Mouse (Mus musculus): Measurements from ENCODE around the gene Tmem37. TPM values are rescaled to one million over a fixed set of nuclear protein-coding genes. Genes with fewer than 3 reads are reported as not detected.

The Tmem37 gene
- polyA plus RNA-seq, 1 experiment: 80.4 TPM

DNA sequence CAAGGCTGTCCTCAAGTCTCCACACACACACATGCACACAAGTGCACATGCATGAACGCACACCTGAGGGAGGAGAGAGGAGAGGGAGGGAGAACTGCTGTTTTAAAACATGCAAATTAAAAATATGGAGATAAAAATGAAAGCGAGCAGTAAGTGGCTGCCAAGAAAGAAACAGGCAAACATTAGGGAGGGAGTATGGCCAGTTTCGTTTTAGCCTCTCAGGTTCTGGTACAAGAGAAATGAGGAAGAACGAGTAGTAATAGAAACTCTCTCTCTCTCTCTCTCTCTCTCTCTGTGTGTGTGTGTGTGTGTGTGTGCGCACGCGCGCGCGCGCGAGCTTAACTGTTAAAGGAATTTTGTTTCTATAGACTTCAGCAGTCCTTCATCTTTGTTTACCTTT is 54.4 kb downstream of the Tmem37 start:
- H3ac ChIP-seq (ENCODE audit: control insufficient read depth, insufficient read length): no peak overlapping the region
- peaks cover 8% of the 10 kb centered on the region for H3K27me3 ChIP-seq (ENCODE audit: control insufficient read depth, insufficient read depth, insufficient read length)
- no peak for TF ChIP-seq SRF (IDR thresholded peaks at IDR 0.05; ENCODE audit: control insufficient read depth, insufficient read length, low read depth)
- no peak for TF ChIP-seq USF1 (IDR thresholded peaks at IDR 0.05; ENCODE audit: low read depth)
- H3K4me2 ChIP-seq (ENCODE audit: low read depth): no peak overlapping the region
- H3K36me3 ChIP-seq (ENCODE audit: control insufficient read depth, insufficient read depth): no peaks in the 10 kb centered on the region
- H3K79me2 ChIP-seq (ENCODE audit: control insufficient read depth, insufficient read depth): no peaks in the 10 kb centered on the region
- no peak overlapping the region for H3K4me3 ChIP-seq

DNA sequence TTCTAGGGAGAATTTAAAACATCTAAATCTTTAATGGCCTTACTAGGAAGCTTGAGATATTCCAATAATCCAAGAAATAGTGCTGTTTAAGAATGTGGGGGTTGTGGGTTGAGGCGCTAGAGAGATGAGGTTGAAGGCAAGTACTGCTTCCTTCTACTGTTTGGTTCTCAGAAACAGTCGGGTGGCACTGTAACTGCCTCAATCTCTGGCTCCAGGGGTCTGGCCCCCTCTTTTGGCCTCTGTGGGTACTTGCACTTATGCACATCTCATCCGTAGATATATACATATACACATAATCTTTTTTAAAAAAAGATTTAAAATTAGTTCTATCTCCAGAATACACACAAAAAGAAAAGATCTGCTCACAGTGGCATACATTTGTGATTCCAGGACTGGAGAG is 55.0 kb downstream of the Tmem37 start:
- Histone ChIP-seq H3K4me3 (no peak overlapping the region), H3K36me3 (ENCODE audit: control insufficient read depth, insufficient read depth) (no peaks in the 10 kb centered on the region), H3ac (ENCODE audit: control insufficient read depth, insufficient read length) (no peak overlapping the region), H3K4me2 (ENCODE audit: low read depth) (no peak overlapping the region), H3K79me2 (ENCODE audit: control insufficient read depth, insufficient read depth) (no peaks in the 10 kb centered on the region), H3K27me3 (ENCODE audit: control insufficient read depth, insufficient read depth, insufficient read length) (peaks cover 8% of the 10 kb centered on the region)
- no peak for TF ChIP-seq TCF3 (IDR thresholded peaks at IDR 0.05; ENCODE audit: insufficient read length, low read depth)
- TF ChIP-seq TCF12 (IDR thresholded peaks at IDR 0.05; ENCODE audit: insufficient read depth, poor library complexity, severe bottlenecking): no peak
- no peak for TF ChIP-seq E2F4 (IDR thresholded peaks at IDR 0.05; ENCODE audit: insufficient read depth)
- no peak for TF ChIP-seq REST (IDR thresholded peaks at IDR 0.05; ENCODE audit: insufficient read depth, insufficient read length)
- no peak for TF ChIP-seq USF1 (IDR thresholded peaks at IDR 0.05; ENCODE audit: low read depth)
- no peak for TF ChIP-seq SRF (IDR thresholded peaks at IDR 0.05; ENCODE audit: control insufficient read depth, insufficient read length, low read depth)
- TF ChIP-seq MYOG (IDR thresholded peaks at IDR 0.05; ENCODE audit: control insufficient read depth in 1 of 3, insufficient read depth in 1 of 3, insufficient read length in 2 of 3, low read depth in 2 of 3): no peak
- no peak for TF ChIP-seq MYOD1 (IDR thresholded peaks at IDR 0.05; ENCODE audit: control insufficient read depth in 1 of 3, insufficient read length in 2 of 3, low read depth in 2 of 3)
- TF ChIP-seq POLR2AphosphoS2 (IDR thresholded peaks at IDR 0.05; ENCODE audit: insufficient read length, low read depth): no peak
- TF ChIP-seq POLR2A (IDR thresholded peaks at IDR 0.05; ENCODE audit: insufficient read length, low read depth): no peak
- TF ChIP-seq CEBPB (IDR thresholded peaks at IDR 0.05; ENCODE audit: insufficient read depth, poor library complexity, severe bottlenecking): no peak
- no peak for TF ChIP-seq MAX (IDR thresholded peaks at IDR 0.05; ENCODE audit: low read depth)

Other genes with a start within 250 kb of the Tmem37 start
- 1.1 TPM for gene Ptpn4, start 236.5 kb downstream of the Tmem37 start, polyA plus RNA-seq (2012; fragmentation: generic; extraction: Trizol)
- gene Tmem177, start 160.9 kb downstream of the Tmem37 start, polyA plus RNA-seq (2012; fragmentation: generic; extraction: Trizol): 8.4 TPM
- gene Cfap221, start 76.8 kb downstream of the Tmem37 start, polyA plus RNA-seq (2012; fragmentation: generic; extraction: Trizol): not detected
- 1.9 TPM for gene Sctr, start 67.2 kb downstream of the Tmem37 start, polyA plus RNA-seq (2012; fragmentation: generic; extraction: Trizol)
- gene Dbi, start 47.0 kb upstream of the Tmem37 start, polyA plus RNA-seq (2012; fragmentation: generic; extraction: Trizol): 698 TPM
- gene 3110009E18Rik, start 47.1 kb upstream of the Tmem37 start, polyA plus RNA-seq (2012; fragmentation: generic; extraction: Trizol): 18.2 TPM
- 33.7 TPM for gene Steap3, start 198.6 kb upstream of the Tmem37 start, polyA plus RNA-seq (2012; fragmentation: generic; extraction: Trizol)

Measured in myocyte (in vitro differentiated cells).